Mouse (Mus musculus) bone marrow, adult 2 months (tissue): Measurements from ENCODE around the gene Vars2.

Source experiments
- CTCF ChIP-seq: fragments of 200-500 bp; IDR thresholded peaks from 2 replicates; pipeline ENCODE4 v1.5.1; 2011; ENCODE audit warnings: low read length, control low read depth; ENCODE audit not compliant: control insufficient read depth, insufficient read depth
- POLR2A ChIP-seq: fragments of 200-500 bp; IDR thresholded peaks from 2 replicates; pipeline ENCODE4 v1.6.1; 2011; ENCODE audit warnings: low read depth, mild to moderate bottlenecking, control low read depth, low read length, borderline replicate concordance; ENCODE audit not compliant: control insufficient read depth

- no peak for TF ChIP-seq POLR2A
- no peak for TF ChIP-seq CTCF
Observed at GRCm38 (mm10) chr17:35688347-35689175, 21.2 kb upstream of the Vars2 start.
